Mouse (Mus musculus) midbrain, embryonic 11.5 days (tissue): ENCODE results near the gene Nsmf. TPM values are rescaled to one million over a fixed set of nuclear protein-coding genes. Genes with fewer than 3 reads are reported as not detected.

ENCODE experiments used
- ATAC-seq: fragments of 200-750 bp; cut with Nextera tagmentation; 2 replicates; pipeline ENCODE4 v1.8.0; 2017; ENCODE audit warnings: moderate TSS enrichment, moderate library complexity; ENCODE audit not compliant: low FRiP score
- DNase-seq: peaks from one replicate; pipeline ENCODE4 v3.0.0; 2015; ENCODE audit warnings: low spot score; ENCODE audit errors: missing footprints
- H3K27ac ChIP-seq: fragments of 300-500 bp; sonication (generic); 2 replicates; pipeline ENCODE4 v1.5.1; 2014; ENCODE audit warnings: low read depth, low read length
- H3K27me3 ChIP-seq: fragments of 300-500 bp; sonication (generic); 2 replicates; pipeline ENCODE4 v1.6.1; 2014; ENCODE audit warnings: mild to moderate bottlenecking, low read length, moderate library complexity, mixed read lengths; ENCODE audit not compliant: control insufficient read depth, insufficient read depth
- H3K36me3 ChIP-seq: fragments of 300-500 bp; sonication (generic); 2 replicates; pipeline ENCODE4 v1.6.1; 2014; ENCODE audit warnings: mild to moderate bottlenecking, low read length, moderate library complexity, mixed read lengths; ENCODE audit not compliant: control insufficient read depth, insufficient read depth
- H3K4me1 ChIP-seq: fragments of 300-500 bp; sonication (generic); 2 replicates; pipeline ENCODE4 v1.6.1; 2014; ENCODE audit warnings: low read length; ENCODE audit not compliant: control insufficient read depth, insufficient read depth
- H3K4me2 ChIP-seq: fragments of 300-500 bp; sonication (generic); 2 replicates; pipeline ENCODE4 v1.6.1; 2014; ENCODE audit warnings: mild to moderate bottlenecking, moderate library complexity
- H3K4me3 ChIP-seq: fragments of 300-500 bp; sonication (generic); 2 replicates; pipeline ENCODE4 v1.5.1; 2014; ENCODE audit warnings: low read depth, low read length
- H3K9ac ChIP-seq: fragments of 300-500 bp; sonication (generic); 2 replicates; pipeline ENCODE4 v1.6.1; 2014; ENCODE audit warnings: low read length
- H3K9me3 ChIP-seq: fragments of 300-500 bp; sonication (generic); 2 replicates; pipeline ENCODE4 v1.6.1; 2016; ENCODE audit warnings: low read length; ENCODE audit not compliant: control insufficient read depth
- WGBS: fragments of 180-500 bp; shearing (Covaris S2); extraction: QIAGEN DNeasy Blood & Tissue Kit; methylation state at CpG from one replicate; pipeline ENCODE4 v1.1.7; 2014; 5-methylcytosine and 5-hydroxymethylcytosine counted together
- microRNA-seq: library from miRNA; unstranded; fragments of <30 nt; microRNA quantifications from one replicate; pipeline ENCODE4, GENCODE M21; 2017
- polyA plus RNA-seq: library from polyadenylated mRNA; unstranded; fragments of >200 nt; fragmentation: Nextera tagmentation; extraction: Ambion mirVana; gene quantifications from 2 replicates; pipeline ENCODE4 v1.2.1, GENCODE M21; 2014

The Nsmf gene
- polyA plus RNA-seq, 1 experiment from 2014 or later, result 34.7 TPM

GRCm38 (mm10) chr2:25111184-25111791 lies 57.1 kb downstream of the Nsmf start:
- DNase-seq (peak; percentile 51), ATAC-seq (peak; percentile 50; the same call in 1 of the 2 replicates)
- WGBS, result 66% methylated on average over 9 of the region's 9 CpGs
- Histone ChIP-seq H3K4me1 (peaks cover 6% of the 10 kb centered on the region), H3K4me2 (no peak overlapping the region), H3K27me3 (no peaks in the 10 kb centered on the region), H3K9me3 (no peaks in the 10 kb centered on the region), H3K4me3 (no peak overlapping the region), H3K9ac (no peak overlapping the region; the same call in 1 of the 2 replicates), H3K36me3 (no peaks in the 10 kb centered on the region), H3K27ac (no peak overlapping the region)

Small RNAs within 50 kb of the gene (microRNA-seq; reads per million reads assigned to microRNA genes)
- gene Gm24328 (not detected), gene Mir7664 (not detected)

Other genes with a start within 250 kb of the Nsmf start
- 95.8 and 96.5 TPM in 2 replicates for gene Ehmt1, start 134.7 kb upstream of the Nsmf start, polyA plus RNA-seq
- gene Arrdc1, start 119.1 kb upstream of the Nsmf start, polyA plus RNA-seq, result 11.3 and 11.6 TPM in 2 replicates
- 32.9 and 33.7 TPM in 2 replicates for gene Zmynd19, start 104.6 kb upstream of the Nsmf start, polyA plus RNA-seq
- gene Dph7, start 92.0 kb upstream of the Nsmf start, polyA plus RNA-seq, result 32.6 and 33.0 TPM in 2 replicates
- 154 and 163 TPM in 2 replicates for gene Mrpl41, start 79.3 kb upstream of the Nsmf start, polyA plus RNA-seq
- gene Pnpla7, start 78.3 kb upstream of the Nsmf start, polyA plus RNA-seq, result 3.1 and 4.5 TPM in 2 replicates
- gene Entpd8, start 25.9 kb downstream of the Nsmf start, polyA plus RNA-seq, result not detected in 2 replicates
- not detected in 2 replicates for gene Noxa1, start 40.8 kb downstream of the Nsmf start, polyA plus RNA-seq
- gene Nrarp, start 126.4 kb downstream of the Nsmf start, polyA plus RNA-seq, result 60.3 and 63.9 TPM in 2 replicates
- 1.4 and 1.5 TPM in 2 replicates for gene Tor4a, start 142.5 kb downstream of the Nsmf start, polyA plus RNA-seq
- gene Nelfb, start 157.1 kb downstream of the Nsmf start, polyA plus RNA-seq, result 96.4 and 102 TPM in 2 replicates
- gene Stpg3, start 160.3 kb downstream of the Nsmf start, polyA plus RNA-seq, result not detected in 2 replicates
- 0.94 TPM in 1 of 2 replicates, not detected in the other for gene Fam166a, start 164.4 kb downstream of the Nsmf start, polyA plus RNA-seq
- gene Tubb4b, start 170.3 kb downstream of the Nsmf start, polyA plus RNA-seq, result 535 and 571 TPM in 2 replicates
- gene Slc34a3, start 180.0 kb downstream of the Nsmf start, polyA plus RNA-seq, result not detected in 2 replicates
- not detected in 2 replicates for gene Rnf224, start 182.4 kb downstream of the Nsmf start, polyA plus RNA-seq
- 24.4 and 26.9 TPM in 2 replicates for gene Rnf208, start 187.9 kb downstream of the Nsmf start, polyA plus RNA-seq
- 0.32 TPM in 1 of 2 replicates, not detected in the other for gene Cysrt1, start 188.1 kb downstream of the Nsmf start, polyA plus RNA-seq
- gene AL732309.1, start 192.5 kb downstream of the Nsmf start, polyA plus RNA-seq, result 3.3 and 4.1 TPM in 2 replicates
- 14.7 and 16.0 TPM in 2 replicates for gene Tmem203, start 201.1 kb downstream of the Nsmf start, polyA plus RNA-seq
- gene Tprn, start 208.3 kb downstream of the Nsmf start, polyA plus RNA-seq, result 2.4 and 4.5 TPM in 2 replicates
- 240 and 247 TPM in 2 replicates for gene Ssna1, start 218.1 kb downstream of the Nsmf start, polyA plus RNA-seq
- gene Anapc2, start 218.1 kb downstream of the Nsmf start, polyA plus RNA-seq, result 105 and 117 TPM in 2 replicates
- gene Tmem210, start 233.8 kb downstream of the Nsmf start, polyA plus RNA-seq, result not detected in 2 replicates
- not detected in 2 replicates for gene Lrrc26, start 235.6 kb downstream of the Nsmf start, polyA plus RNA-seq